Mouse (Mus musculus) midbrain, embryonic 16.5 days (tissue): ENCODE results near the gene Fcgrt. TPM values are rescaled to one million over a fixed set of nuclear protein-coding genes. Genes with fewer than 3 reads are reported as not detected.

Experiments used
- ATAC-seq: fragments of 200-750 bp; cut with Nextera tagmentation; 2 replicates; pipeline ENCODE4 v1.8.0; 2017; ENCODE audit warnings: moderate TSS enrichment
- H3K27ac ChIP-seq: fragments of 300-500 bp; sonication (generic); 2 replicates; pipeline ENCODE4 v1.5.1; 2014; ENCODE audit warnings: mild to moderate bottlenecking, low read length, mixed read lengths
- H3K27me3 ChIP-seq: fragments of 300-500 bp; sonication (generic); 2 replicates; pipeline ENCODE4 v1.6.1; 2014; ENCODE audit warnings: low read depth, low read length, mixed read lengths; ENCODE audit not compliant: control insufficient read depth, insufficient read depth
- H3K36me3 ChIP-seq: fragments of 300-500 bp; sonication (generic); 2 replicates; pipeline ENCODE4 v1.6.1; 2014; ENCODE audit warnings: mild to moderate bottlenecking, low read length, moderate library complexity, mixed read lengths; ENCODE audit not compliant: control insufficient read depth, insufficient read depth
- H3K4me1 ChIP-seq: fragments of 300-500 bp; sonication (generic); 2 replicates; pipeline ENCODE4 v1.6.1; 2014; ENCODE audit warnings: mild to moderate bottlenecking, low read length, mixed read lengths; ENCODE audit not compliant: control insufficient read depth, insufficient read depth
- H3K4me2 ChIP-seq: fragments of 300-500 bp; sonication (generic); 2 replicates; pipeline ENCODE4 v1.6.1; 2014; ENCODE audit warnings: mild to moderate bottlenecking, low read length, mixed read lengths
- H3K4me3 ChIP-seq: fragments of 300-500 bp; sonication (generic); 2 replicates; pipeline ENCODE4 v1.5.1; 2014; ENCODE audit warnings: low read depth, mild to moderate bottlenecking, low read length, moderate library complexity, mixed read lengths
- H3K9ac ChIP-seq: fragments of 300-500 bp; sonication (generic); 2 replicates; pipeline ENCODE4 v1.6.1; 2014; ENCODE audit warnings: low read depth, low read length, mixed read lengths
- H3K9me3 ChIP-seq: fragments of 300-500 bp; sonication (generic); replicated peaks from 2 replicates; pipeline ENCODE4 v1.6.1; 2014; ENCODE audit warnings: mild to moderate bottlenecking, low read length, mixed read lengths; ENCODE audit not compliant: control insufficient read depth, poor library complexity, severe bottlenecking
- WGBS: fragments of 180-500 bp; shearing (Covaris S2); extraction: QIAGEN DNeasy Blood & Tissue Kit; methylation state at CpG from one replicate; pipeline ENCODE4 v1.1.7; 2014; 5-methylcytosine and 5-hydroxymethylcytosine counted together
- polyA plus RNA-seq: library from polyadenylated mRNA; unstranded; fragments of >200 nt; fragmentation: Nextera tagmentation; extraction: Ambion mirVana; gene quantifications from 2 replicates; pipeline ENCODE4 v1.2.1, GENCODE M21; 2015

The Fcgrt gene
- polyA plus RNA-seq, 1 experiment from 2014 or later = 27.9 TPM

DNA sequence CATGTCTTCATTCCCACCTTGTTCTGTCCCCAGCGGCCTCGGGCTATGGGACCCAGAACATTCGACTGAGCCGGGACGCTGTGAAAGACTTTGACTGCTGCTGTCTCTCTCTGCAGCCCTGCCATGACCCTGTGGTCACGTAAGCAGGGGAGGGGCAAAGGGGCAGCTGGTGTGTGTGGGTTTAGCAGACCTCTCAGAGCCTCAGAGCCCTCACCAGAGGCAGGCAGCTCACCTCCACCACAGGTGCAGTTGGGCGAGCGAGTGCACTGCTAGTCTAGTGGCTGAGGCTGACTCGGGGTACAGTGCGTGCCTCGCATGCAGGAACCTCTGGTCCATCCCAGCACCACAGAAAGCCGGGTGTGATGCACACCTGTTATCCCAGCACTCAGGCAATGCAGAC, 29.7 kb downstream of the Fcgrt start:
- no peak overlapping the region for H3K9ac ChIP-seq
- H3K4me3 ChIP-seq = no peak overlapping the region
- H3K36me3 ChIP-seq = peaks cover 14% of the 10 kb centered on the region
- no peaks in the 10 kb centered on the region for H3K4me1 ChIP-seq
- no peak overlapping the region for H3K4me2 ChIP-seq
- no peaks in the 10 kb centered on the region for H3K9me3 ChIP-seq
- no peak for ATAC-seq
- H3K27ac ChIP-seq = no peak overlapping the region
- no peaks in the 10 kb centered on the region for H3K27me3 ChIP-seq
- 91% methylated on average over 12 of the region's 12 CpGs for WGBS

DNA sequence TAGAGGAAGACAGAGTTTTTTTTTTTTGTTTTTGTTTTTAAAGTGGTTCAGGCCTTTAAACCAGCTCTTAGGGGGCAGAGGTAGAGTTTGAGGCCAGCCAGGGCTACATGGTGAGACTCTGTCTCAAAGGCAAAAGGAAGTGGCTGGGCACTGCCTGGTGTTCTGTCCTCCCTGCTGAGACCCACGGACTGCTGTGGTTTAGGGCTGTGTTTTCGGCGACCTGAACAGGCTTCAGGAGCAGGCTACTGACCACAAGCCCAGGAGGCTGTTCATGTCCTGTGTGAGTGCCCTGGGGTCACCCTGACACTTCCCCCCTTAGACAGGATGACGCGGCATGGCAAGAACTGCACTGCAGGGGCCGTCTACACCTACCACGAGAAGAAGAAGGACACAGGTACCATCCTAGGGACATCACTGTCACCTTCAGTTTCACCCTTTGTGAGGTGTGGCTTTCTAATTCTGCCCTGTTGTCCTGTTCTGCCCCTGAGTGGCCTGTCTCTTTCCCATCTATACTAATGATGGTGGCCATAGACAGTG, 30.4 kb downstream of the Fcgrt start:
- Histone ChIP-seq H3K4me2 (no peak overlapping the region), H3K4me3 (no peak overlapping the region), H3K27ac (no peak overlapping the region), H3K9ac (no peak overlapping the region), H3K36me3 (peaks cover 14% of the 10 kb centered on the region), H3K27me3 (no peaks in the 10 kb centered on the region), H3K9me3 (no peaks in the 10 kb centered on the region), H3K4me1 (no peaks in the 10 kb centered on the region)
- no peak for ATAC-seq
- WGBS = 78% methylated on average over 7 of the region's 7 CpGs

DNA sequence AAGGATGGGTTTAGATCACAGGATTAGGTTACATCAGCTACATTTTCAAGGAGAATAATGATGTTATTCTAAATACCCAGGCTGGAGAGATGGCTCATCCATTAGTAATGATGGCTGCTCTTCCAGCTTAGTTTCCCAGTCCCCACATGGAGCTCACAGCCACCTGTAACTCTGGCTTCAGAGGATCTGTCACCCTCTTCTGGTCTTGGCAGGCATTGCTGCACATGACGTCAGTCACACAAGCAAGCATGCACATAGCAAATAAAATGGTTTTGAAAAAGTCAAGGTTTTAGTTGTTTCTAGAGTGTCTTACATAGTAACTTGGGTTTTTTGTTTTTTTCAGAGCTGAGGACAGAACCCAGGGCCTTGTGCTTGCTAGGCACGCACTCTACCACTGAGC, 31.4 kb downstream of the Fcgrt start:
- H3K9me3 ChIP-seq = no peaks in the 10 kb centered on the region
- WGBS = 65% methylated on average over 2 of the region's 2 CpGs
- H3K27me3 ChIP-seq = no peaks in the 10 kb centered on the region
- H3K4me1 ChIP-seq = no peaks in the 10 kb centered on the region
- peaks cover 10% of the 10 kb centered on the region for H3K36me3 ChIP-seq
- no peak overlapping the region for H3K27ac ChIP-seq
- H3K4me2 ChIP-seq = no peak overlapping the region
- no peak for ATAC-seq
- H3K4me3 ChIP-seq = no peak overlapping the region
- H3K9ac ChIP-seq = no peak overlapping the region

DNA sequence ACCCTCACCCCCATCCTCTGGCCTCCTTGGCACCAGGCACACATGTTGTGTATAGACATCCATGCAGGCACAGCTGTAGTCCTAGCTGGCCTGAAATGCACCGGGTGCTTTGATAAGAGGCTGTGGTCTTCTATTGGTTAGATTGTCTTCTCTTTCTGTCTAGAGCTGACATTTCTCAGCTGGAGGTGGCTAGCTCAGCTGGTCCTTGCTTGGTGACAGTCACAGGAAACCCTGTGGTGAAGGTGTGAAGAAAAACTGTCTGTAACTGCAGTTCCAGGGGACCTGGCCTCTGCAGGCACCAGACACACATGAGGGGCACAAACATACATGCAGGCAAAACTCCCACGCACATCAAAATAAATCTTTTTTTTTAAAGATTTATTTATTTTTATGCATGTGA, 34.0 kb downstream of the Fcgrt start:
- WGBS = 97% methylated on average over 2 of the region's 2 CpGs
- Histone ChIP-seq H3K9ac (no peak overlapping the region), H3K9me3 (no peaks in the 10 kb centered on the region), H3K4me3 (no peak overlapping the region), H3K4me2 (no peak overlapping the region), H3K4me1 (no peaks in the 10 kb centered on the region), H3K27me3 (no peaks in the 10 kb centered on the region), H3K36me3 (no peaks in the 10 kb centered on the region), H3K27ac (no peak overlapping the region)
- ATAC-seq = no peak

DNA sequence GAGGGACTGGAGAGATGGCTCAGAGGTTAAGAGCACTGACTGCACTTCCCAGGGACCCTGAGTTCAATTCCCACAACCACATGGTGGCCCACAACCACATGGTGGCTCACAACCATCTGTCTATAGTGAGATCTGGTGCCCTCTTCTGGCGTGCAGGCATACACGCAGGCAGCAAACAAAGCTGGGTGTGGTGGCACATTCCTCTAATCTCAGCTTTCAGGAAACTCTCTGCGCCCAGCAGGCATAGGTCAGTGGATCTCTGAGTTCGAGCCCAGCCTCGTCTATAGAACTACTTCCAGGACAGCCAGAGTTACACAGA, 35.7 kb downstream of the Fcgrt start:
- no peak overlapping the region for H3K4me2 ChIP-seq
- no peak overlapping the region for H3K27ac ChIP-seq
- H3K9ac ChIP-seq = no peak overlapping the region
- H3K4me1 ChIP-seq = peaks cover 10% of the 10 kb centered on the region
- H3K4me3 ChIP-seq = no peak overlapping the region
- no peaks in the 10 kb centered on the region for H3K36me3 ChIP-seq
- no peak for ATAC-seq
- 16% methylated on average over 5 of the region's 5 CpGs for WGBS
- no peaks in the 10 kb centered on the region for H3K27me3 ChIP-seq
- no peaks in the 10 kb centered on the region for H3K9me3 ChIP-seq

DNA sequence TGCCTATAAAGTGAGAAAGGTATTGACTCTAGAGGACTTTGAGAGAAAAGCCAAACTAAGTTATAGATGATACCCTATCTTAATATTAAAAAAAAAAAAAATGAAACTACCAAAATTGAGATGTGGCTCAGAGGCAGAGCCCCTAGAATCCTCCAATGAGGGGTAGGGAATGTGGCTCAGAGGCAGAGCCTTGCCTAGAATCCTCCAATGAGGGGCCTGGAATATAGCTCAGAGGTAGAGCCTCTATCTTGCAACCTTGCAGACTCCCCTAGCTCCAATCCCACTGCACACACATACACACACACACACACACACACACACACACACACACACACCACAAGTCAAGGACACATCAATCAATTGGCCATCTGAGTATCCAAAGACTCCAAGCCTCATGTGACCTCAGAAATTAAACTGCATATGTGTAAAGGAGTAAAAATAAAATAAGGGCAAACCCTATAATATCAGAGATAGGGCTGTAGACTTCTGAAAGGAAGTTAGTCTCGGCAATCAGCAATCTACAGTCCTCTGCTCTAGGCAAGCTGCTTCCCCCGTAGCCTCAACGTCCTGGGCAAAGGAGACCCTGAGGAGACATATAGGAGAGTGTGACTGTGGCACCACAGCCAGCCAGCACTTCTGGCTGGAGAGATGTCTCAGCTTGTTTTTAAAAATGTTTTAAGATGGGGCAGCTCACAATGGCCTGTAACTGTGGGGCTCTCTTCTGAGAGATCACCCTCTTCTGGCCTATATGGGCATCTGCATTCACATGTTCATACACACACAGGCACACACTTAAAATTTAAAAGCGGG, 36.3 kb downstream of the Fcgrt start:
- no peaks in the 10 kb centered on the region for H3K36me3 ChIP-seq
- H3K9ac ChIP-seq = no peak overlapping the region
- ATAC-seq = no peak
- H3K4me1 ChIP-seq = peaks cover 10% of the 10 kb centered on the region
- 74% methylated on average over 4 of the region's 4 CpGs for WGBS
- H3K9me3 ChIP-seq = no peaks in the 10 kb centered on the region
- no peaks in the 10 kb centered on the region for H3K27me3 ChIP-seq
- no peak overlapping the region for H3K4me3 ChIP-seq
- no peak overlapping the region for H3K4me2 ChIP-seq
- no peak overlapping the region for H3K27ac ChIP-seq

DNA sequence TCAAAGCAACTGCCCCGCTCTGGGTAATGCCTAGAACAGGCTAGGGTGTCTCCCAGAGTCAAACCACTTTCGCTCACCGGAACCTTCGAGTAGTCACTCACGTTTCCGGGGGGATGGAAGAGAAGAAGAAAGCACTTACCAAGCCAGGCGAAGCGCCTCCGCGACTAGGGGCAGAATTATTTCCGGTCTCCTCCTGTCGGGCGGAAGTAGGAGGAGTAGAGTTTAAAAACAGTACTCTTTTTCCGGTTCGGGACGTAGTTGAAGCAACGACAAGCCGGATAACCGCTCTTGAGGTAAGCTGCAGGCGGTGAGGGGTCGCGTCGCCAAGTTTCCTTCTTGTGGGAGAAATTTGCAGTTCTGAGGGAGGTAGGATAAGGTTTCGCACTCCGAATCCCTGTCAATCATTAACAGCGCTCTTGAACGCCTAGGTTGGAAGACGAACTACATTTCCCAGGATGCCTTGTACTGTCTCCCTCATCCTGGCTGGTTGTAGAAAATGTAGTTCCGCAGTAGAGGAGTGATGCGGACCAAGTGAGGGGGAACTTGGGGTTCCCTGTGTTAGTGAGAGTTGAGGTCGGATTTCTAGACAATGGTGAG, 41.3 kb downstream of the Fcgrt start, which contains the start of the genes Nosip and Prrg2:
TSS of gene Nosip (plus strand) at position 191 of the 597 bp plus-strand sequence.
TSS of gene Prrg2 (minus strand) at position 439 of the 597 bp plus-strand sequence.
- ATAC-seq = peak; percentile 85
- WGBS = under 1% methylated on average over 31 of the region's 31 CpGs
- no peaks in the 10 kb centered on the region for H3K9me3 ChIP-seq
- H3K36me3 ChIP-seq = no peaks in the 10 kb centered on the region
- peak within 1 kb of the TSS; percentile 90 for H3K27ac ChIP-seq
- H3K27me3 ChIP-seq = no peaks in the 10 kb centered on the region
- peaks cover 26% of the 10 kb centered on the region for H3K4me1 ChIP-seq
- H3K9ac ChIP-seq = peak within 1 kb of the TSS; percentile 77
- H3K4me3 ChIP-seq = peak within 1 kb of the TSS; percentile 60
- H3K4me2 ChIP-seq = peak within 1 kb of the TSS; percentile 60

DNA sequence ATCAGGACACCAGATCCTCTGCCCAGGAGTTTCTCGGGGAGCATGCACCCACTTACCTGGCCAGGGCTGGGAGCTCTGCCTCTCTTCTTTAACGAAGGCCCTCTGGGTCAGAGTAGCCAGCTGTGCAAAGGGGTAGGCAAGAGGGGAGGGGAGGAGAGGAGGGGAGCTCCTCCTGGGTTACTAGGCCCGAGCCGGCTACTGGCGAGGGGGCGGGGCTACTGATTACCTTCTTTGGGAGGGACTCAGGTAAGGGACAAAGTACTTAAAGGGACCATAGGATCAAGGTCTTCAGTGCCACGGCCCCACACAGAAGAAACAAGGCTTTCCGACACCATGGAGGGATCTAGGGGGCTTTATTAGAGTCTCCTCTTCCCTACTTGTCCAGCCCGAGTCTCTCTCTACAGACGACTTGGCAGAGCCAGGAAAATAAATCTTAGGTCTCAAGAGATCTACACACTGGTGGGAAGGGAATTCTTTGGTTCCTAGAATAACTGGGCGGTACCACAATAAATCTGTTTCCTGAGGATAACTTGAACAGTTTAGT, 42.0 kb downstream of the Fcgrt start:
- ATAC-seq = no peak
- peak overlapping the region; percentile 90; the same call in 1 of the 2 replicates for H3K27ac ChIP-seq
- WGBS = 20% methylated on average over 11 of the region's 11 CpGs
- no peaks in the 10 kb centered on the region for H3K27me3 ChIP-seq
- no peaks in the 10 kb centered on the region for H3K36me3 ChIP-seq
- H3K4me1 ChIP-seq = peaks cover 26% of the 10 kb centered on the region
- 0 out of 2 replicates have a peak overlapping the region, but pooled peaks have one; percentile 15 for H3K9ac ChIP-seq
- no peaks in the 10 kb centered on the region for H3K9me3 ChIP-seq
- peak overlapping the region; percentile 60; the same call in 1 of the 2 replicates for H3K4me3 ChIP-seq
- peak overlapping the region; percentile 48 for H3K4me2 ChIP-seq

DNA sequence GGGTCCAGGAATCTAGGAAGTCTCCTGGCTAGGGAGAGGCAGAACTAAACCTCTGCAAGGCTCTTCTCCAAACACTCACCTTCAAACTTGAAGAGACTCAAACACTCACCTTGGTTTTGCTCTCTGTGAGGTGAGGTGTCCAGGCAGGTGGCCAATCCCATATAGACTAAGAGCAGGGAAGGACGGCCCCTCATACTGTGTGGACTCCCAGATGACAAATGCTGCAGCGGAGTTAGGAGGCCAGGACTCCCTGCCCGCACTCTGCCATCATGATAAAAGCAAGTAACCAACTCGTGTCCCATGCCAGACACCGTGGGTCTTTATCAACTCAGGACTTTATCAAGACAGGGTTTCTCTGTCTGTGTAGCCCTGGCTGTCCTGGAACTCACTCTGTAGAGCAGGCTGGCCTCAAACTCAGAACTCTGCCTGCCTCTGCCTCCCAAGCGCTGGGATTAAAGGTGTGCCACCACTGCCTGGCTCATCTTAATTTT, 43.0 kb downstream of the Fcgrt start:
- H3K4me3 ChIP-seq = no peak overlapping the region
- H3K36me3 ChIP-seq = no peaks in the 10 kb centered on the region
- no peaks in the 10 kb centered on the region for H3K9me3 ChIP-seq
- H3K27me3 ChIP-seq = no peaks in the 10 kb centered on the region
- no peak overlapping the region for H3K4me2 ChIP-seq
- H3K4me1 ChIP-seq = peaks cover 26% of the 10 kb centered on the region
- ATAC-seq = no peak
- no peak overlapping the region for H3K27ac ChIP-seq
- 93% methylated on average over 6 of the region's 6 CpGs for WGBS
- no peak overlapping the region for H3K9ac ChIP-seq
